Mouse (Mus musculus): Measurements from ENCODE around the gene Rpn2. TPM values are rescaled to one million over a fixed set of nuclear protein-coding genes. Genes with fewer than 3 reads are reported as not detected.

Rpn2 gene
- polyA plus RNA-seq, 1 experiment from 2014 or later, result 341 TPM

DNA sequence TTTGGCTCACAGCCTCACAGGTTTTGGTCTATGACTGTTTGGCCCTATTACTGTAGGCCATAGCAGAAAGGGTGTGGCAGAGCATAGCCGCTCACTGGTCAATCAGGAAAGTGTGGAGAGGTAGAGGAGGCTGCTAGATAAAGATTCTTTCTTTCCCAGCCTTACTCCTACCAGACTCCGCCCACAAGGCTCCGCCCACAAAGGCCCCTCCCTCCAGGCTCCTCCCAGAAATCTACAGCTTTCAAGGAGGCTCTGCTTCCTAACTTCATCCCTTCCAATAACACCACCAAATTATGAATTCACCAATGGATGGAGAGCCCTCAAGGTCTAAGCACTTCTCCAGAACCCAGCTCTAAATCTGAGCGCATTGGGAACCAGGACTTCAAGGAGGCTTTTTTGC is 74.4 kb downstream of the Rpn2 start:
- Histone ChIP-seq H3K4me1 (ENCODE audit: control insufficient read depth, insufficient read depth, low read length) (peaks cover 10% of the 10 kb centered on the region; the same call in 1 of the 2 replicates), H3K4me2 (ENCODE audit: low read depth, low read length) (no peak overlapping the region), H3K9ac (ENCODE audit: low read length) (no peak overlapping the region), H3K36me3 (ENCODE audit: control insufficient read depth, insufficient read depth, low read length) (no peaks in the 10 kb centered on the region), H3K27ac (ENCODE audit: low read length) (no peak overlapping the region), H3K4me3 (replicated peaks; ENCODE audit: low read length) (no peak overlapping the region), H3K27me3 (ENCODE audit: control insufficient read depth, insufficient read depth, low read length) (no peaks in the 10 kb centered on the region), H3K9me3 (replicated peaks; ENCODE audit: control insufficient read depth, low read length) (no peaks in the 10 kb centered on the region)
- 72% methylated on average over 4 of the region's 4 CpGs for WGBS
- no peak for ATAC-seq (ENCODE audit: insufficient read depth, low FRiP score)

DNA sequence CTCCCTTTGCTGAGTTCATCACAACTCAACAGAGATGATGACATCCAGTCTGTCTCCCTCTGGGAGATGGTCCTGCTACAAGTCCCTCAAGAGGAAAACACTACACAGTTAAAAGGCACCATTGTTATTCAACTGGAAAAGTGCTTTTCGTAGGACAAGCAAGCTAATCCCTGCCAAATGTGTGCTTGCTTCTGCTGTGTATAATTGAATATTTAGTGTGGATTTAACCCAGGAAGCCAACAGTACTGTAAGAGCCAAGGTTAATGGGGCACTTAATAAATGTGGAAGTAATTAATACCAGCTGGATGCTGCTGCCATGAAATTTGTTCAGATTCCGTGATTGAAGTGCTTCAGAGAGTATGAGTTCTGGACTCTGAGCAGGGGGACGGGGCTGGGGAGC is 75.3 kb downstream of the Rpn2 start:
- Histone ChIP-seq H3K4me1 (ENCODE audit: control insufficient read depth, insufficient read depth, low read length) (peaks cover 2% of the 10 kb centered on the region; the same call in 1 of the 2 replicates), H3K9me3 (replicated peaks; ENCODE audit: control insufficient read depth, low read length) (no peaks in the 10 kb centered on the region), H3K36me3 (ENCODE audit: control insufficient read depth, insufficient read depth, low read length) (no peaks in the 10 kb centered on the region), H3K4me2 (ENCODE audit: low read depth, low read length) (no peak overlapping the region), H3K4me3 (replicated peaks; ENCODE audit: low read length) (no peak overlapping the region), H3K27me3 (ENCODE audit: control insufficient read depth, insufficient read depth, low read length) (no peaks in the 10 kb centered on the region), H3K27ac (ENCODE audit: low read length) (no peak overlapping the region), H3K9ac (ENCODE audit: low read length) (no peak overlapping the region)
- no peak for ATAC-seq (ENCODE audit: insufficient read depth, low FRiP score)
- 56% methylated on average over 3 of the region's 3 CpGs for WGBS

DNA sequence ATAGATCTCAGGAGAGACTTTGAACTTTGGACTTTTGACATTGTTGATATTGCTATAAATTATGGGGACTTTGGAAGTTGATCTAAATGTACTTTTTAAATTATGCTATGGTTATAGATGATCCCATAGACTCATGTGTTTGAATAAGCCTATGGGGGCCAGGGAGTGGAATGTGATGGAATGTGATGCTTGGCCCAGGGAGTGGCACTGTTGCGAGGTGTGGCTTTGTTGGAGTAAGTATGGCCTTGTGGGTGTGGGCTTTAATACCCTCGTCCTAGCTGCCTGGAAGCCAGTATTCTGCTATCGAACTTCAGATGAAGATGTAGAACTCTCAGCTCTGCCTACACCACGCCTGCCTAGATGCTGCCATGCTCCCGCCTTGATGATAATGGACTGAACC is 81.2 kb downstream of the Rpn2 start:
- ATAC-seq (ENCODE audit: insufficient read depth, low FRiP score), result no peak
- no peaks in the 10 kb centered on the region for H3K36me3 ChIP-seq (ENCODE audit: control insufficient read depth, insufficient read depth, low read length)
- H3K4me3 ChIP-seq (replicated peaks; ENCODE audit: low read length), result no peak overlapping the region
- H3K4me1 ChIP-seq (ENCODE audit: control insufficient read depth, insufficient read depth, low read length), result no peaks in the 10 kb centered on the region
- 55% methylated on average over 5 of the region's 5 CpGs for WGBS
- H3K9me3 ChIP-seq (replicated peaks; ENCODE audit: control insufficient read depth, low read length), result no peaks in the 10 kb centered on the region
- no peak overlapping the region for H3K27ac ChIP-seq (ENCODE audit: low read length)
- no peak overlapping the region for H3K9ac ChIP-seq (ENCODE audit: low read length)
- no peak overlapping the region for H3K4me2 ChIP-seq (ENCODE audit: low read depth, low read length)
- H3K27me3 ChIP-seq (ENCODE audit: control insufficient read depth, insufficient read depth, low read length), result no peaks in the 10 kb centered on the region

DNA sequence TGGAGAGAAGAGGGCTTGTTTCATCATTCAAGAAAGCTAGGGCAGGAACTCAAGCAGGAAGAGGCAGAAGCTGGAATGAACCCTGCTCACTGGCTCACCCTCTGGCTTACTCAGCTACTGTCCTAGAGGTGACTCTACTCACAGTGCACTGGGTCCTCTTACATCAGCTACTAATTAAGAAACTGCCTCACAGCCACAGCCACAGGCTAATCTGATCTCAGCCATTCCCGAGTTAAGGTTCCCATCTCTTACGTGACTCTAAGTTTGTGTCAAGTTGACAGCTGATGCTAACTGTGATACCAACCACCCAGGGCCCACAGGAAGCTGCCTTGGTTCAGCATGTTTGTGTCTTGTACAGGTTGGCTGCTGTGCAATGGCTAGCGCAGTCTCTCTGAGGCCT is 84.2 kb downstream of the Rpn2 start:
- ATAC-seq (ENCODE audit: insufficient read depth, low FRiP score), result no peak
- WGBS, result 78% methylated on average over 3 of the region's 3 CpGs
- no peak overlapping the region for H3K27ac ChIP-seq (ENCODE audit: low read length)
- H3K4me2 ChIP-seq (ENCODE audit: low read depth, low read length), result no peak overlapping the region
- H3K36me3 ChIP-seq (ENCODE audit: control insufficient read depth, insufficient read depth, low read length), result no peaks in the 10 kb centered on the region
- no peaks in the 10 kb centered on the region for H3K9me3 ChIP-seq (replicated peaks; ENCODE audit: control insufficient read depth, low read length)
- H3K9ac ChIP-seq (ENCODE audit: low read length), result no peak overlapping the region
- H3K4me3 ChIP-seq (replicated peaks; ENCODE audit: low read length), result no peak overlapping the region
- H3K4me1 ChIP-seq (ENCODE audit: control insufficient read depth, insufficient read depth, low read length), result peaks cover 7% of the 10 kb centered on the region
- H3K27me3 ChIP-seq (ENCODE audit: control insufficient read depth, insufficient read depth, low read length), result no peaks in the 10 kb centered on the region

DNA sequence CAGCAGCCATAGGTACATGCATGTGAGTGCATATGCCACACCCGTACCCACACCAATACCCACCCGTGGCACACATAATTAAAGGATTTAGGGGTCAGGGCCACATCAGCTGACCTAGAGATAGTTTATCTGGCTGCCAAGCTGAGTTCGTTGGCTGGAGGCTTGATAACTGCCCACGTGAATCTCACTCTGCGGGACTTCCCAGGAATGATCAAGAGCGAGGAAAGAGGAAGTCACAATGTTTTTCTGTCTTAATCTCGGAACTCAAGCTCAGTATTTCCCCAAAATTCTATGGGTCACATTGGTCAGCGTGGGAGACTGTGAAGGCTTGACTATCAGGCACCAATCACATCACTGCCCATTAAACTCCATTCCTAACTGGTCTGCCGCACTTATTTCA is 87.9 kb downstream of the Rpn2 start:
- Histone ChIP-seq H3K36me3 (ENCODE audit: control insufficient read depth, insufficient read depth, low read length) (no peaks in the 10 kb centered on the region), H3K9ac (ENCODE audit: low read length) (peak overlapping the region; percentile 95; the same call in 1 of the 2 replicates), H3K9me3 (replicated peaks; ENCODE audit: control insufficient read depth, low read length) (no peaks in the 10 kb centered on the region), H3K27me3 (ENCODE audit: control insufficient read depth, insufficient read depth, low read length) (no peaks in the 10 kb centered on the region), H3K4me2 (ENCODE audit: low read depth, low read length) (peak overlapping the region; percentile 81), H3K4me1 (ENCODE audit: control insufficient read depth, insufficient read depth, low read length) (peaks cover 16% of the 10 kb centered on the region), H3K4me3 (replicated peaks; ENCODE audit: low read length) (peak overlapping the region; percentile 88), H3K27ac (ENCODE audit: low read length) (no peak overlapping the region; the same call in 1 of the 2 replicates)
- 70% methylated on average over 9 of the region's 9 CpGs for WGBS
- ATAC-seq (ENCODE audit: insufficient read depth, low FRiP score), result no peak

DNA sequence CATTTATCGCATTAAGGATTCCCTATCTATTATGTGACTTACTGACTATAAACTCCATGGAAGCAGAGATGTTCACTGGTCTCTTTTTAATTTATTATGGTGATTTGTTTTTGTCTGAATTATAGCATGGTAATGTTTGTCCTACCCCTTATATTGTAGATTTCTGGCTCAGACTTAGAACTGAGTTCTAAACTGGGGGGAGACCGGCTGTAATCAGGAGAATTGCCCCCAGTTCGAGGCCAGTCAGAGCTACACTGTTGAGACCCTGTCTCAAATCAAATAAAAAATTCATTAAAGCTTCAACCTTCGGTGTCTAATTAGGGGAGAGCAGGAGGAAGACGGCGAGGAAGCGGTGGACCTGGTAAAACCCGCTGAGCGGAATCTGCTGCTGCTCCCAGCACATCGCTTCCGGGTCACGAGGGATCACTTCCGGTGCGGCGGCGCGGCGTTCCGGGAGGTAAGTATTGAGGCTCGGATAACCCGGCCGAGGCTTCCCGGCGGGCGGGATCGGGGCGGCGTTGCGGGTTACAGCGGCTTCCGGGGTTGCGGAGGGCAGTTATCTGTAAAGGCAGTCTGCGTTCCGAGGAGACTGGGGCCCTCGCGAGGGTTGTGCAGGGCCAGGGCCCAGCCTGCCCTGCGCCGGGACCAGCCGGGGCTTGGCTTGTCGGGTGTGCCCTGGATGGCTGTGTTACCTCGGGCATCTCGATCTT is 88.5 kb downstream of the Rpn2 start, which contains the start of gene Manbal:
Gene Manbal, plus strand, starts transcription at position 411 of the 710 bp plus-strand sequence.
- peaks cover 18% of the 10 kb centered on the region for H3K4me1 ChIP-seq (ENCODE audit: control insufficient read depth, insufficient read depth, low read length)
- WGBS, result 4% methylated on average over 42 of the region's 42 CpGs

DNA sequence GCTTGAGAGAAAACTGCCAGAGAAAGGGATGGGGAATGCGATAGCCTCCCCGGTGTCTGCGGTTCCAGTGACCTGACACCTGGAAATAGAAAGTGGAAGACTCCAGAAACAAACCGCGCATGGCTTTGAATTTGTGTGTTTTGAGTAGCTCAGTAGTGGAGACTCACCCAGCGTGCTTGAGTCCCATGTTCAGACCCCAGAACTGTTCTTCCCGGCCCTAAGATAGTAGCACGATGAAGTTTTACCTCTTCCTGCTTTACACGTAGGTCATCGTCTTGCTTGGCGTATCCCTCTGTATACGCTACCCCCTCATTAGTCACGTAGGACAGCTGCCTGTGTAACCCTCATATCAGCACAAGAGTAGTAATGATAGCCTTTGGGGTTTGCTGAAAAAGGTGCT is 89.2 kb downstream of the Rpn2 start:
- peak overlapping the region; percentile 95 for H3K9ac ChIP-seq (ENCODE audit: low read length)
- peaks cover 18% of the 10 kb centered on the region for H3K4me1 ChIP-seq (ENCODE audit: control insufficient read depth, insufficient read depth, low read length)
- H3K36me3 ChIP-seq (ENCODE audit: control insufficient read depth, insufficient read depth, low read length), result no peaks in the 10 kb centered on the region
- 0 out of 2 replicates have a peak, but pooled peaks have one; percentile 17 for ATAC-seq (ENCODE audit: insufficient read depth, low FRiP score)
- H3K27me3 ChIP-seq (ENCODE audit: control insufficient read depth, insufficient read depth, low read length), result no peaks in the 10 kb centered on the region
- WGBS, result under 1% methylated on average over 13 of the region's 13 CpGs
- H3K4me3 ChIP-seq (replicated peaks; ENCODE audit: low read length), result peak overlapping the region; percentile 88
- no peaks in the 10 kb centered on the region for H3K9me3 ChIP-seq (replicated peaks; ENCODE audit: control insufficient read depth, low read length)
- H3K27ac ChIP-seq (ENCODE audit: low read length), result peak overlapping the region; percentile 97
- H3K4me2 ChIP-seq (ENCODE audit: low read depth, low read length), result peak overlapping the region; percentile 81

More for the DNA sequence above, 88.5 kb downstream of the Rpn2 start, which contains the start of gene Manbal:
- Histone ChIP-seq H3K4me2 (ENCODE audit: low read depth, low read length) (peak within 1 kb of the TSS; percentile 81), H3K27me3 (ENCODE audit: control insufficient read depth, insufficient read depth, low read length) (no peaks in the 10 kb centered on the region), H3K36me3 (ENCODE audit: control insufficient read depth, insufficient read depth, low read length) (no peaks in the 10 kb centered on the region), H3K4me3 (replicated peaks; ENCODE audit: low read length) (peak within 1 kb of the TSS; percentile 88), H3K9ac (ENCODE audit: low read length) (peak within 1 kb of the TSS; percentile 95), H3K27ac (ENCODE audit: low read length) (peak within 1 kb of the TSS; percentile 97), H3K9me3 (replicated peaks; ENCODE audit: control insufficient read depth, low read length) (no peaks in the 10 kb centered on the region)
- peak; percentile 86 for ATAC-seq (ENCODE audit: insufficient read depth, low FRiP score)

DNA sequence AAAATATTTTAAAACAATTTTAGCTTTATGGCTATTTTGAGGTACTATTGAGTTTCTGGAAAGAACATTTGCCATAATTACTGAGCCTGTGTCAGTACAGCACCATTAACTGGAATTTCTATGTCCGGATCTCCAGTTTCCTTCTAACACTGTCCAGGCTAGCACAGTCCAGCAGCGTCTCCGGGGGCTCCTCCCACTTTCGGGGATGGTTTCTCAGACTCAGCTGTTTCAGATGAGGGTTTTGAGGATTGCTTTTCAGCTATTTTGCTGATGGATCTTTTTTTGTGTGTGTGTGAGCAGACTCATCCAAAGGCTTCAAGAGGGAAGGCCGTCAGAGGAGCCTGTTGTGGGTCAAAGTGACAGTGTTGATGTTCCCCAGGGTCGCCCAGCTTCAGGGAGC is 92.9 kb downstream of the Rpn2 start:
- Histone ChIP-seq H3K4me2 (ENCODE audit: low read depth, low read length) (no peak overlapping the region), H3K27ac (ENCODE audit: low read length) (peak overlapping the region; percentile 34; the same call in 1 of the 2 replicates), H3K36me3 (ENCODE audit: control insufficient read depth, insufficient read depth, low read length) (no peaks in the 10 kb centered on the region), H3K4me3 (replicated peaks; ENCODE audit: low read length) (no peak overlapping the region), H3K9me3 (replicated peaks; ENCODE audit: control insufficient read depth, low read length) (no peaks in the 10 kb centered on the region), H3K27me3 (ENCODE audit: control insufficient read depth, insufficient read depth, low read length) (no peaks in the 10 kb centered on the region), H3K4me1 (ENCODE audit: control insufficient read depth, insufficient read depth, low read length) (peaks cover 36% of the 10 kb centered on the region), H3K9ac (ENCODE audit: low read length) (no peak overlapping the region)
- WGBS, result 49% methylated on average over 6 of the region's 6 CpGs
- ATAC-seq (ENCODE audit: insufficient read depth, low FRiP score), result no peak

DNA sequence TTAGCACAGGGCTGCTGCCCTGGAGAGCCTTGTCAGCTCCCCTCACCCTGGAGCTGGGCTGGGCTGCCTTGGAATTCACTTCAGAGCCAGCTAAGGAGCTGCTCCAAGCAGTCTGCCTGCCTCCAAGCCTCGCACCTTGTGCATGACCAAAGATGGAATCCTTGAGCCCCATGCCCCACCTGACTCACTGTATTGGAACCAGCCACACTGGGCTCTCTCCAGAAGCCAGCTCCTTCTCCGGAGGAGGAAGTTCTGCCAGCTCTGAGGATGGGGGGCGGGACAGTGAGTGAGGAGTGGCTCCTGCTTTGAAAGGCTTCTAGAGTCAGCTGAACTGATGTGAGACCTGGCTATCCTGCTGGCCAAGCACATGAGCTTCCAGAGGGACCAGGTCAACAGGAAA is 94.9 kb downstream of the Rpn2 start:
- H3K27ac ChIP-seq (ENCODE audit: low read length), result peak overlapping the region; percentile 64
- WGBS, result 69% methylated on average over 3 of the region's 3 CpGs
- peaks cover 35% of the 10 kb centered on the region for H3K4me1 ChIP-seq (ENCODE audit: control insufficient read depth, insufficient read depth, low read length)

More for the DNA sequence above, 94.9 kb downstream of the Rpn2 start:
- Histone ChIP-seq H3K27me3 (ENCODE audit: control insufficient read depth, insufficient read depth, low read length) (no peaks in the 10 kb centered on the region), H3K4me2 (ENCODE audit: low read depth, low read length) (no peak overlapping the region), H3K4me3 (replicated peaks; ENCODE audit: low read length) (no peak overlapping the region), H3K36me3 (ENCODE audit: control insufficient read depth, insufficient read depth, low read length) (no peaks in the 10 kb centered on the region), H3K9ac (ENCODE audit: low read length) (0 out of 2 replicates have a peak overlapping the region, but pooled peaks have one; percentile 3), H3K9me3 (replicated peaks; ENCODE audit: control insufficient read depth, low read length) (no peaks in the 10 kb centered on the region)
- ATAC-seq (ENCODE audit: insufficient read depth, low FRiP score), result peak; percentile 67; the same call in 1 of the 2 replicates
